Mouse (Mus musculus): Measurements from ENCODE around the gene Ppm1n. TPM values are rescaled to one million over a fixed set of nuclear protein-coding genes. Genes with fewer than 3 reads are reported as not detected.

Gene Ppm1n
- polyA plus RNA-seq, 1 experiment from 2014 or later, result 0.05 TPM

GRCm38 (mm10) chr7:19265147-19265546, 14.7 kb downstream of the Ppm1n start:
- peaks cover 63% of the 10 kb centered on the region for H3K36me3 ChIP-seq (replicated peaks)
- H3K27me3 ChIP-seq, result no peaks in the 10 kb centered on the region
- H3K9me3 ChIP-seq (replicated peaks), result no peaks in the 10 kb centered on the region
- ATAC-seq (ENCODE audit: insufficient read depth), result peak; percentile 82
- peak overlapping the region; percentile 39 for H3K4me3 ChIP-seq (replicated peaks)
- H3K27ac ChIP-seq (replicated peaks), result peak overlapping the region; percentile 87
- H3K9ac ChIP-seq, result peak overlapping the region; percentile 47
- peak overlapping the region; percentile 75 for H3K4me2 ChIP-seq
- WGBS (ENCODE audit: insufficient replicate concordance), result 21% methylated on average over 7 of the region's 7 CpGs
- H3K4me1 ChIP-seq (replicated peaks), result peaks cover 79% of the 10 kb centered on the region

- peak overlapping the region; percentile 79 for H3K27ac ChIP-seq (replicated peaks)
- 0 out of 2 replicates have a peak overlapping the region, but pooled peaks have one; percentile 4 for H3K9ac ChIP-seq
- H3K36me3 ChIP-seq (replicated peaks), result peaks cover 90% of the 10 kb centered on the region
- H3K9me3 ChIP-seq (replicated peaks), result no peaks in the 10 kb centered on the region
- 67% methylated on average over 3 of the region's 3 CpGs for WGBS (ENCODE audit: insufficient replicate concordance)
- H3K27me3 ChIP-seq, result no peaks in the 10 kb centered on the region
- H3K4me1 ChIP-seq (replicated peaks), result peaks cover 40% of the 10 kb centered on the region
- H3K4me3 ChIP-seq (replicated peaks), result peak overlapping the region; percentile 40; the same call in 1 of the 2 replicates
- H3K4me2 ChIP-seq, result peak overlapping the region; percentile 62
- no peak for ATAC-seq (ENCODE audit: insufficient read depth)
These were observed 21.5 kb downstream of the Ppm1n start for GRCm38 (mm10) chr7:19258336-19258735.

GRCm38 (mm10) chr7:19257390-19258022, 22.4 kb downstream of the Ppm1n start:
- H3K27ac ChIP-seq (replicated peaks), result peak overlapping the region; percentile 79
- peak overlapping the region; percentile 62 for H3K4me2 ChIP-seq
- 0 out of 2 replicates have a peak overlapping the region, but pooled peaks have one; percentile 4 for H3K9ac ChIP-seq
- WGBS (ENCODE audit: insufficient replicate concordance), result 25% methylated on average over 11 of the region's 11 CpGs
- no peaks in the 10 kb centered on the region for H3K27me3 ChIP-seq
- ATAC-seq (ENCODE audit: insufficient read depth), result peak; percentile 92
- H3K9me3 ChIP-seq (replicated peaks), result no peaks in the 10 kb centered on the region
- H3K4me3 ChIP-seq (replicated peaks), result peak overlapping the region; percentile 40
- peaks cover 82% of the 10 kb centered on the region for H3K36me3 ChIP-seq (replicated peaks)
- H3K4me1 ChIP-seq (replicated peaks), result peaks cover 44% of the 10 kb centered on the region

GRCm38 (mm10) chr7:19256567-19256966, 23.3 kb downstream of the Ppm1n start:
- Histone ChIP-seq H3K27ac (replicated peaks) (peak overlapping the region; percentile 79), H3K36me3 (replicated peaks) (peaks cover 73% of the 10 kb centered on the region), H3K9ac (no peak overlapping the region), H3K4me3 (replicated peaks) (no peak overlapping the region), H3K4me2 (peak overlapping the region; percentile 62; the same call in 1 of the 2 replicates), H3K27me3 (no peaks in the 10 kb centered on the region), H3K9me3 (replicated peaks) (no peaks in the 10 kb centered on the region), H3K4me1 (replicated peaks) (peaks cover 50% of the 10 kb centered on the region)
- no peak for ATAC-seq (ENCODE audit: insufficient read depth)
- 72% methylated on average over 7 of the region's 7 CpGs for WGBS (ENCODE audit: insufficient replicate concordance)

GRCm38 (mm10) chr7:19255395-19255794, 24.5 kb downstream of the Ppm1n start:
- Histone ChIP-seq H3K4me2 (no peak overlapping the region), H3K36me3 (replicated peaks) (peaks cover 61% of the 10 kb centered on the region), H3K27ac (replicated peaks) (no peak overlapping the region), H3K4me1 (replicated peaks) (peaks cover 43% of the 10 kb centered on the region), H3K9ac (no peak overlapping the region), H3K9me3 (replicated peaks) (no peaks in the 10 kb centered on the region), H3K27me3 (no peaks in the 10 kb centered on the region), H3K4me3 (replicated peaks) (no peak overlapping the region)
- WGBS (ENCODE audit: insufficient replicate concordance), result 86% methylated on average over 17 of the region's 17 CpGs
- no peak for ATAC-seq (ENCODE audit: insufficient read depth)

- ATAC-seq (ENCODE audit: insufficient read depth), result no peak
- 58% methylated on average over 5 of the region's 5 CpGs for WGBS (ENCODE audit: insufficient replicate concordance)
- H3K4me2 ChIP-seq, result no peak overlapping the region
- H3K4me3 ChIP-seq (replicated peaks), result no peak overlapping the region
- peak overlapping the region; percentile 41 for H3K27ac ChIP-seq (replicated peaks)
- peaks cover 38% of the 10 kb centered on the region for H3K4me1 ChIP-seq (replicated peaks)
- H3K9me3 ChIP-seq (replicated peaks), result no peaks in the 10 kb centered on the region
- no peak overlapping the region for H3K9ac ChIP-seq
- no peaks in the 10 kb centered on the region for H3K27me3 ChIP-seq
- peaks cover 41% of the 10 kb centered on the region for H3K36me3 ChIP-seq (replicated peaks)
These were observed 26.4 kb downstream of the Ppm1n start for GRCm38 (mm10) chr7:19253437-19253836.

- no peak overlapping the region for H3K4me3 ChIP-seq (replicated peaks)
- WGBS (ENCODE audit: insufficient replicate concordance), result 61% methylated on average over 4 of the region's 4 CpGs
- no peak overlapping the region for H3K4me2 ChIP-seq
- H3K36me3 ChIP-seq (replicated peaks), result peaks cover 36% of the 10 kb centered on the region
- H3K27ac ChIP-seq (replicated peaks), result no peak overlapping the region
- no peaks in the 10 kb centered on the region for H3K27me3 ChIP-seq
- H3K4me1 ChIP-seq (replicated peaks), result peaks cover 33% of the 10 kb centered on the region
- H3K9ac ChIP-seq, result no peak overlapping the region
- no peaks in the 10 kb centered on the region for H3K9me3 ChIP-seq (replicated peaks)
- ATAC-seq (ENCODE audit: insufficient read depth), result no peak
These were observed 27.8 kb downstream of the Ppm1n start for GRCm38 (mm10) chr7:19252078-19252477.

- no peak overlapping the region for H3K9ac ChIP-seq
- no peaks in the 10 kb centered on the region for H3K27me3 ChIP-seq
- peak overlapping the region; percentile 72 for H3K27ac ChIP-seq (replicated peaks)
- no peak for ATAC-seq (ENCODE audit: insufficient read depth)
- no peaks in the 10 kb centered on the region for H3K9me3 ChIP-seq (replicated peaks)
- no peak overlapping the region for H3K4me3 ChIP-seq (replicated peaks)
- H3K4me1 ChIP-seq (replicated peaks), result peaks cover 55% of the 10 kb centered on the region
- 68% methylated on average over 2 of the region's 2 CpGs for WGBS (ENCODE audit: insufficient replicate concordance)
- peaks cover 29% of the 10 kb centered on the region for H3K36me3 ChIP-seq (replicated peaks)
- H3K4me2 ChIP-seq, result no peak overlapping the region
These were observed 32.4 kb downstream of the Ppm1n start for GRCm38 (mm10) chr7:19247511-19247910.

- Histone ChIP-seq H3K4me1 (replicated peaks) (peaks cover 49% of the 10 kb centered on the region), H3K4me3 (replicated peaks) (no peak overlapping the region), H3K4me2 (peak overlapping the region; percentile 43), H3K36me3 (replicated peaks) (peaks cover 31% of the 10 kb centered on the region), H3K27ac (replicated peaks) (peak overlapping the region; percentile 72), H3K9ac (no peak overlapping the region), H3K9me3 (replicated peaks) (no peaks in the 10 kb centered on the region), H3K27me3 (no peaks in the 10 kb centered on the region)
- WGBS (ENCODE audit: insufficient replicate concordance), result 72% methylated on average over 1 of the region's 1 CpGs
- peak; percentile 79 for ATAC-seq (ENCODE audit: insufficient read depth)
These were observed 33.0 kb downstream of the Ppm1n start for GRCm38 (mm10) chr7:19246855-19247254.

GRCm38 (mm10) chr7:19245083-19245482, 34.8 kb downstream of the Ppm1n start:
- Histone ChIP-seq H3K27ac (replicated peaks) (0 out of 2 replicates have a peak overlapping the region, but pooled peaks have one; percentile 12), H3K4me1 (replicated peaks) (peaks cover 65% of the 10 kb centered on the region), H3K9ac (no peak overlapping the region), H3K4me3 (replicated peaks) (no peak overlapping the region), H3K36me3 (replicated peaks) (peaks cover 35% of the 10 kb centered on the region), H3K9me3 (replicated peaks) (no peaks in the 10 kb centered on the region), H3K27me3 (no peaks in the 10 kb centered on the region), H3K4me2 (no peak overlapping the region)
- no peak for ATAC-seq (ENCODE audit: insufficient read depth)
- 69% methylated on average over 3 of the region's 3 CpGs for WGBS (ENCODE audit: insufficient replicate concordance)

GRCm38 (mm10) chr7:19243858-19244257, 36.0 kb downstream of the Ppm1n start:
- Histone ChIP-seq H3K9me3 (replicated peaks) (no peaks in the 10 kb centered on the region), H3K9ac (no peak overlapping the region), H3K27me3 (no peaks in the 10 kb centered on the region), H3K4me2 (no peak overlapping the region), H3K27ac (replicated peaks) (peak overlapping the region; percentile 38), H3K4me1 (replicated peaks) (peaks cover 77% of the 10 kb centered on the region), H3K36me3 (replicated peaks) (peaks cover 35% of the 10 kb centered on the region), H3K4me3 (replicated peaks) (no peak overlapping the region)
- ATAC-seq (ENCODE audit: insufficient read depth), result no peak
- WGBS (ENCODE audit: insufficient replicate concordance), result 82% methylated on average over 5 of the region's 5 CpGs
